Mouse (Mus musculus) layer of hippocampus, postnatal 14 days (tissue): ENCODE measurements around the gene Thap2. TPM values are rescaled to one million over a fixed set of nuclear protein-coding genes. Genes with fewer than 3 reads are reported as not detected.

ENCODE experiments used
- DNase-seq, 2 experiments: peaks; one replicate each; pipeline ENCODE4 v3.0.0; 2021 to 2022; ENCODE audit warnings: low spot score in 2 of 2, mixed read lengths in 1 of 2
- long read RNA-seq, 2 experiments: library from polyadenylated mRNA; stranded (forward); transcript quantifications; one replicate each; pipeline ENCODE4 v2.0.0; 2021
- total RNA-seq, 2 experiments: library from RNA; stranded (reverse); gene quantifications; 2 replicates each; pipeline ENCODE4 v1.2.3; 2021

Thap2 gene
- total RNA-seq: 10 to 100 TPM; 10.2 to 13.5 TPM
- long read RNA-seq, experiment 1, partial matches to known transcripts: 0 of 3 reads
- long read RNA-seq, experiment 1, other reads (novel, unspliced or antisense): 0 of 3 reads
- long read RNA-seq, experiment 2, partial matches to known transcripts: 0 of 2 reads
- long read RNA-seq, experiment 2, other reads (novel, unspliced or antisense): 2 of 2 reads

DNA sequence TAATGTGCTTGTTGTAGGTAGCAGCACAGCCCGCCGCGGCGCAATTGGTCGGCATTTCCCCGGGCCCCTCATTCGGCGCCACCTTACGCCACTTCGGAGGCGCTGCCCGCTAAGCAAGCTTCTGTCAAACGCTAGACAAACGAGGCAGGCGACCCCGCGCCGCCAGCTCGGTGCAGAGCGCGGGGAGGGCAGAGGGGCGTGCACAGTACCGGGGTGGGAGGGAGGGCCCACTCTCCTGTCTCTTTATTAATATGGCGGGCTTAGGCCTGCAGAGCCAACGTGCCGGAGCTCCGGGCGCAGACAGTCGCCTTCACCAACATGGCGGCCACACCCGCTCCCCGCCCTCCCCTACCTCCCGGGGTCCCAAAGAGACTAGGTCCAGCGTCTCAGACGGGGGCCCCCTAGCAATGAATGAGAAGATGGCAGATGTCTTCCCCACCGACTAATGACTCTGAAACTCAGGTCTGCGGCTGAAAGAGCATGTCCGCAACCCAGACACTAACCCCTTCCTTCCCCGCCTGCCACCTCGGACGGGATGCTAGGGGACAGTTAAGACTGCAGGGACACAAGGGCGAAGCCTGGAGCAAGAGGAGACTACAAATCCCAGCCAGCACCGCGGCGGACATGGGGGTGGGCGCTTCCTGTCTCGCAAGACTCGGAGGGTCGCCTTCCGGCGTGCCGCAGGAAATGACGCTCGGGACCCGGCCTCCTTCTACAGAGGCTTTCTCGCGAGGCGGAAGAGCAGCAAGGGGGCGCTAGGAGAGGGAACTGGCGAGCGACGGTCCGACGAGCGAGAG lies at the start of gene Thap2, which contains the start of gene Zfc3h1:
Thap2 (minus strand) TSS at position 223 of the 797 bp plus-strand sequence.
Zfc3h1 (plus strand) TSS at position 739 of the 797 bp plus-strand sequence.
- DNase-seq: peak; percentile 98 to 99

DNA sequence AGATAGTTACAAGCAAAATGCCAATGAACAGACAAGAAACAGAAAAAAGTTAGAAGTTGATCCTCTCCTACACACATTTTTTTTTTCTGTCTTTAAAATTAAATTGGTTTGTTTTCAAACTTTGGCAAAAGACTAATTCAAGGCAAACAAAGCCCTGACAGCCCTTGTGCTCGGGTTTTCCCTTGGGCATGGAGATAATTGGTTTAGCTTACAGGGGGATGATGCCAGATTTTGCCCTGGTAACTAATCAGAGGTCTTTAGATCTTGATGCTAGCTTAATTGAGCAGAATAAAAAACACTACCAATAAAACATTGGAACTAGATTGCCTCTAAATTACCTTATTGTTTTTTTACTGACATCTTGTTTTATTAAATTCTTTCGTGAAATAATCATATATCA lies 41.1 kb upstream of the Thap2 start:
- no peak for DNase-seq

DNA sequence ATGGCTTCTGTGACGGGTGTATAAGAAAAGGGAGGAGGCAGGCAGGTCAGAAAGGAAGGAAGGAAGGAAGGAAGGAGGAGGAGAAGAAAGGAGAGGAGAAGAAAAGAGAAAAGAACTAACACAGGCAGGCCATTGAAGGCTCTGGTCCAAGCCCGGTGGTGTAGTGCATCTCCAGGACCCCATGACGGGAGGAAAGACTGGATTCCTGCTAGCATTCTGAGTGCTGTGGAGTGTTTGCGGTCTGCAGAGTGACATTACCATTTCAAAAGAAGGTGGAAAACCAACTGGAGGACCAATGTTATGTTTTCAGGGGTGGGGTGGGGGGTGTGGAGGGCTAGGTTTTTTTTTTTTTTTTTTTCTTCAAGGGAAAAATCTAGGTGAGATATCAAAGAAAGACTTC lies 37.7 kb upstream of the Thap2 start:
- no peak for DNase-seq

DNA sequence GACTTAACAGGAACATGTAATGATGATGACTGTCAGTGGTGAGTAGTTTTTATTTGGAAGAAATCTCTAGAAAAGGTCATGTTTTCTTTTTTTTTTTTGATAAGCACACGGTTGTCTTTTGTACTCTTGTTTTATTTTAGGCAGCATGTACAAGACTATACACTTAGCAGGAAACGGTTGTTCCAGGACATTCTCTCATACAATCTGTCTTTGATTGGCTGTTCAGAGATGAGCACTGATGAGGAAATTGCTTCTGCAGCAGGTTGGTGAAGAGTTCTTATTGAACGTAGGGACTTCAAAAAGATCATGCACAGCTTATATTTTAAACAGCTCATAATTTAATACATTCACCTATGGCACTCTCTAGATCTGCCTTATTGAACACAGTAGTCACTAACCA lies 29.8 kb upstream of the Thap2 start:
- DNase-seq: no peak

DNA sequence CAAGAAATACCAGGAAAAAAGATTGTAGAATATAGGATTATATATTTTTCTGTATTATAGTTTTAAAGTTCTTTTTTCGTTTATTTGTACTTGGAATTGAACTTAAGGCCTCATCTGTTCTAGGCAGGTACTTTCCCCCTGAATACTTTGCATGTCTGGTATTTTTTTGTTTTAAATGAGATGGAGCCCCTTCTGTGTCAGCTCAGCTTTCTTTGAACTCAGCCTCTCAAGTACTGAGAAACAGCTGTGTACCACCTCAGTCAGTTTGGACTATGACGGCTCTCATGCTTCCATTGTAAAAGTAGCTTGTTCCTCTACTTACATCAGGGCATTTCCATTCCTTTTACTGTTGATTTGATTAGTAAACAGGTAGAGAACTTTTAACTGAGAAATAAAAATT lies 29.3 kb upstream of the Thap2 start:
- DNase-seq: no peak

DNA sequence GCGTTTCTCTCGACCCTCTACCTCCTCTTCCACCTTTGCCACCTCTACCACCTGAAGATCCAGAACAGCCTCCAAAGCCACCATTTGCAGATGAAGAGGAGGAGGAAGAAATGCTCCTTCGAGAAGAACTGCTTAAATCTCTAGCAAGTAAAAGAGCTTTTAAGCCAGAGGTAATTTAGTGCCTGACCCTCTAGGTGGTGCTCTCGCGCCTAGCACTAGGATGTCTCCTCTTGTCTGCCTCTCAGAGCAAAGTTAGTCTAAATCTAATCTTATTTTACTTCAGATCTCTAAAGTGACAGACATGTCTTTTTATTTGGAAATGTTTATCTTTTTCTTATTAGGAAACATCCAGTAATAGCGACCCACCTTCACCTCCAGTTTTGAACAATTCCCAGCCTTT lies 22.1 kb upstream of the Thap2 start:
- peak; percentile 35 to 46 for DNase-seq

DNA sequence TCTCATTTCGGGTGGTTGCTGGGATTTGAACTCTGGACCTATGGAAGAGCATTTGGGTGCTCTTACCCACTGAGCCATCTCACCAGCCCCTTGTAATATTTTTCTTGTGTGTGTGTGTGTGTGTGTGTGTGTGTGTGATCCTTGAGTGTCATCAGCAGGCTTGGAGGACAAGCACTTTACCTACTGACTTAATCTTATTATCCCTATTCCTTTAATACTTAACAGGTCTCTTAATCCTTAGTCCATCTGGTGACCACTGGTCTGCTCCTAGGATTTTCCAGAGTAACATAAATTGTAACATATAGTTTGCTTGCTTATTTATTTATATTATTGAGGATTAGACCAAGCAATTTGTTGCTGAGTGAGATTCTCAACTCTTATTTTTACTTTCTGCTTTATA lies 7.7 kb upstream of the Thap2 start:
- DNase-seq: no peak

DNA sequence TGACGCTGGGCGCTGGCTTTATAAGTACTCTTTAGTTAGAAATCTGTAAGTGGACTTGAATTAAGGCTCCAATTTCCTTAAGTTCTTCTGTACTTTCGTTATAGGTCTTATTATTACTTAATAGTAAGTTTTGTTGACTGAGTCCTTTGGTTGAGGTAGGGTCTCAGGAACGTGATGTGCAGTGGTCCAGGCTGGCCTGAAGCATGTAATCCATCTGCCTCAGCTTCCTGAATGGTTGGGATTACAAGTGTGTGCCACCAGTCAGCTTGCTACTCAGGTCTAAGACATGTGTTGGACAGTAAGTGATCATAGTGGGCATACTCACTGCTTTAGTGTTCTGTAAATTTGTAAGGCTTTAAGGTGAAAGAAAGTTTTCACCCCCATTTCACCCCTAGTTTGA lies 6.8 kb upstream of the Thap2 start:
- no peak for DNase-seq

DNA sequence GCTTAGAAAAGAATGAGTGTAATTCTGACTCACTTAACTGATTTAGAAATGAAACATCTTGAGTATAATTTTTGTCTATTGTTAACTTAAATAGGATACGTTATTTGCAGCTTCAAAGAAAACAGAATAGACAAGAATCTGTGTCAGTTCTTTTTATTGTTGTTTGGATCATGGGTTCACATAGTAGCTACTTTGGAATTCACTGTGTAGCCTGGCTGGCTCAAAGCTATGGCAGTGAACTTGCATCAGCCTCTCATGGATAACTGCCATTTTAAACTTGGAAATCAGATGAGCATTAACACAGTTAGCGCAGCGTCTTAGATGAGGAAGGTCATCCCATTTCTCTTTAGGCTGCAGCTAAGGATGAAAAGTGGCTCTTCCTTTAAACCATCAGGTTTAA lies 3.6 kb upstream of the Thap2 start:
- no peak for DNase-seq

DNA sequence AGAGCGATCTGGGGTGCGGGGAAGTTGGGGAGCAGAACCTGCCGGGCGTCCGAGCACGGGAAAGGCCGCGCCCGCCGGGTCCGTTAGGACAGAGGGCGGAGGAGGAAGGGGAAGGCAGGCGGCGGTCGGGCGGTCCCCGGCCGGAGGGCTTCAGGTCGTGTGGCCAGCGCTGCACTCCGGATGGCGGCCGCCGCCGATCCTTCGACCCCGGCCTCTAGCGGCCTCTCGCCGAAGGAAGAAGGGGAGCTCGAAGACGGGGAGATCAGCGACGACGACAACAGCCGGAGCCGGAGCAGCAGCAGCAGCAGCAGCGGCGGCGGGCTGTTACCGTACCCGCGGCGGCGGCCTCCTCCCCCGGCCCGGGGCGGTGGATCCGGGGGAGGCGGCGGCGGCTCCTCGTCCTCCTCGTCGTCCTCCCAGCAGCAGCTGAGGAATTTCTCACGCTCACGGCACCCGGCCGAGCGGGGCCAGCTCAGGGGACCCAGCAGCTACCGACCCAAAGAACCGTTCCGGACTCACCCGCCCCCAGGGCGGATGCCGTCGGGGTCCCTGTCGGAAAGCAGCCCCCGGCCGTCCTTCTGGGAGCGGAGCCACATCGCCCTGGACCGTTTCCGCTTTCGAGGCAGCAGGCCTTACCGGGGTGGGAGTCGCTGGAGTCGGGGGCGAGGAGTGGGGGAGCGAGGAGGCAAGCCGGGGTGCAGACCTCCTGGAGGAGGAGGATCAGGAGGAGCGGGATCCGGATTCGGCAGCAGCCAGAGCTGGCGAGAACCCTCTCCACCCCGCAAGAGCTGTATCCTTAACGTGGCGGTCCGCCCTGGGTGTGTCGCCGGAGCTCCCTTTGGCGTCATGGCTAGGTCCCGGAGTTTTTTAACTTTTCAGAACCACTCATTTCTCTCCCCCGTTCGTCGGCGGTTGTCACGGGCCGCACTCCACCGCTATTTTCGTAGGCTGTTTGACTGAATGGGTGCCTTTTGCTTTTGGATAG lies 1.1 kb upstream of the Thap2 start:
- DNase-seq: peak; percentile 46 to 62

DNA sequence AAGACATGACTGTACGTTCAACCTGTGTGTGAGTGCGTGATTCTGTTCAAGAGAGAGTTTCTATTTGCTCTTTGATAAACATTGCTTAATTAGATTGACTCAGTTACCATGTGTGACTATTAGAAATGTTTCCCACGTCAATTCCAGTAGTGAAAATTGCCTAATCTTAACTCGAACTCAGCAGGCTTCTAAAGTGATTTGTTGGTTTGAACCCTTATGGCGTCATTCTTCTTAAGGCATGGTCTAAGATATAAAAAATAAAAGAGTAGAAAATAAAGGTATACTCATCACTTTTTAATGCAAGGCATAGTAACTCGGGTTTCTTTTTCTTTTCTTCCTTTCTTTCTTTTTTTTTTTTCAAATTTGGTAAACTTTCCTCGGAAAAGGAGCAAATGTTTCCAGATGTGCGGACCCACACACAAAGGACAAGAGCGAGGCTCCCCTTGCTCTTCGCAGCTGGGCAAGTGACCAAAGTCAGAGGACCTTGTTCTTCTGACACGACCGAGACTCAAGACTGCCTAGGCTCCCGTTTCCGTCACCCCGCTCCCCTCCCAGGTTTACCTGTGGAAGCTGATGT lies 511 bp downstream of the Thap2 start:
- peak in 1 of 2 experiments; percentile 13 for DNase-seq

DNA sequence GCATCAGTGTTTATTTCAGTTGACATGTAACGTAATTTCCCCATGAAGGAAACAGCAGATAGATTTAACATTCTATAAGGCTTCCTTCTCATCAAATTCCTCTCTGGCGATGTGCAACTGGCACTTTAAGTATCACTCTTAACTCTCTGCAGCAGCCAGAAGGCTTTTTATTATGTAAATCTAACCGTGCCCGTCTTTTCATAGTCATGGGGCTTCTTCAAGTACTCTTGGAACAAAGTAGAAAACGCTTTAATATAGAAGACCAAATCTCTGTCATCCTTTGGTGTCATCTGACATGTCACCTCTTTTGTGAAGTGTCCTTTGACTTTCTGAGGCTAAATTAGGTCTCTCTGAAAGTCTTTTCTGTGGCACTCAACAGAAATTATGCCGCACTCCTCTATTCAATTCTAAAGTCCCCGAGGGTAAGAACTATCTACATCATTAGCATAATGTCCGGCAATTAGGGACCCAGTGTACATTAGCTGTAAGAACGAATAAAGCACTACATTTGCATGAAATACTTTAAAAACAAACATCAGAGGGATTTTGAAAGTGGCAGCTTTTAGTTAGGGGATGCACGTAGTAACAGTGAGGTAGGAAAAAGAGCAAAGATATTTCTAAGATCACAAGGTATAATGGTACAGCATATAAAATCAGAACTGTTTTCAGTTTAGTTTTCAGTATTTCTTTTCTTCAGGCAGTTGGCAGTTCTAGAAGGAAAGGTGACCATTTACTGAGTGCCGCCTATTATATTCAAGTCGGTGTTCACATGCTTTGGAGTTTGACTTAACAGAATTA lies 1.2 kb downstream of the Thap2 start:
- DNase-seq: no peak

DNA sequence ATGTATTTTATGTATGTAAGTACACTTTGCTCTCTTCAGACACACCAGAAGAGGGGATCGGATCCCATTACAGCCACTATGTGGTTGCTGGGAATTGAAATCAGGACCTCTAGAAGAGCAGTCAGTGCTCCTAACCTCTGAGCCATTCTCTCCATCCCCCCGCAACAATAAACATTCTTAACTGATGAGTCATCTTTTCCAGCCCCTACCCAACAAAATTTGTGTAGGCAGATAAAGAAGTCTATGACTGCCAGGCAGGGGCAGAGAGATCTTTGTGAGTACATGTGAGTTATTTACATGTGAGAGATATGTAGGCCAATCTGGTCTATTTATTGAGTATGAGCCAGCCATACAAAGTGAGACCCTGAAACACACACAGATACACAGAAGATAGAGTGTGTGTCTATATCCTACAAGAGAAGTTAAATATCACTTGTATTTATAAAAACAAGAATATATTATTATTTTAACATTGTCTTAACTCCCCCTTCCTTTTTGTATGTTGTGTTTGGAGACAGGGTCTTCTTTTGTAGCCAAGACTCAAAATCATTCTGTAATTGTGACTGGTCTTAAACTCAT lies 2.6 kb downstream of the Thap2 start:
- DNase-seq: no peak

DNA sequence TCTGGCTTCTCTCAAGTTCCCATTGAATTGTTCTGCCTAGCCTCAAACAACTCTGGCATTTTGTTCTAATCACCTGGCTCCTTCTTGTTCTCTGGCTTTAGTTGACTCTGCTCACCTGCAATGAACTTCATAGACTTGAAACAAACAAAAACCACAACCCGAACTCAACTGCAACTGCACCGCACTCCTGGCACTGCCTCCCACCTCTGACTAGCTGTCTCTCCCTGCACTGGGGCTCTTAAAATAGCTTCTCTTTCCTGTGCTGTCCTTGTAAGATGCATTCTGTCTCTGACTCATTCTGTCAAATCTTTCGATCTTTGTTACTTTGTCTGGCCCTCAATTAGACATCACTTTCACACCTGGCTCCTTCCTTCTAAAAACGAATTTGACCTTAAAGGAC lies 21.1 kb downstream of the Thap2 start:
- no peak for DNase-seq

DNA sequence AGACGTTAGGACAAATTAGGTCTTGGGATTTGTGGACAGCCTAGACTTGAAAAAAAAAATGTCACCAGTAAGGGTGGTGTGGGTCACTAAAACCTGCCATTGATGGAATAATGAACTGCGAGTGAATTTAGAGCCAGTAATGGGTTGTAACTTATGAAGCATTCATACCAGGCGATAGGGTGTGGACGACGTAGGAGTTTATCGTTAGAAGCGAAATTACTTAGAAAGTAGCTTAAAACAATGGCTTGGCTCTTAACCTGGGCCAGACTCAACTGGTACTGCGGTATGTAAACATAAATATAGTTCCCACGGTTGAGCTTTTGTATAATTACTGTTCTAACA lies 21.6 kb downstream of the Thap2 start:
- DNase-seq: no peak

DNA sequence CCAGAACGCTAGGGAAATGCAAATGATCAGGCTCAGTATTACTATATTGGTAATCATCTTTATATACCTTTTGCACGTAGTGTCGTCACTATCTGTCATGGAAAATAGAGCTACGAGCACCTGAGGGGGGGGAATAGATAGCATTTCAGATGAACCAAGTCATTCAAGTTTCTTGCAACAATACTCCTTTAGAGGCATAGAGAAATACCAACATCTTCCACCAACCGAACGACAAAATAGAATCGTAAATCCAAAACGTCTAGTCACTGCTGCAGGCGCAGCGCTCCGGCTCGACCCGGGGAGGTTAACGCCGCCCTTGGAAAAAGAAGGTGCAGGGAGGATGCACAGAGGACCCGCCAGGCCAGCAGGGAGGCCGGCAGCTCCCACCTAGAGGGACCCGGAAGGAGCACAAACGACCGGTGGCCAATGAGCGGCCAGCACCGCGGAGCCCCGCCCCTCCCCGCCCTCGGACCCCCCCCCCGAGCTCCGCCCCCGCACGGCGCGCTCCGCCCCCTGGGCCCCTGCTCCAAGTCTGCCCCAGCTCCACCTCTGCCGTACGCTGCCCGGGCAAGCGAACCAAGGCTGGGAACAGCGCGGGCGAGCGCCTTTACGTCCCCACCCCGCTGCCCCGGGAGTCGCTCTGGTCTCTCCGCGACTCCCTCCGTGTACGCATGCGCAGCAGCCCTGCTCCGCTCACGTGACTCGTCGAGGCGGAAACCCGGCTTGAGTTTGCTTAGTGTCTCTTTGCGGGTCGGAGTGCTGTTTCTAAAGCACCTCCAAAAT lies 22.2 kb downstream of the Thap2 start, which contains the start of gene Tmem19:
Tmem19 (minus strand) TSS at position 662 of the 783 bp plus-strand sequence.
- peak; percentile 94 to 96 for DNase-seq

DNA sequence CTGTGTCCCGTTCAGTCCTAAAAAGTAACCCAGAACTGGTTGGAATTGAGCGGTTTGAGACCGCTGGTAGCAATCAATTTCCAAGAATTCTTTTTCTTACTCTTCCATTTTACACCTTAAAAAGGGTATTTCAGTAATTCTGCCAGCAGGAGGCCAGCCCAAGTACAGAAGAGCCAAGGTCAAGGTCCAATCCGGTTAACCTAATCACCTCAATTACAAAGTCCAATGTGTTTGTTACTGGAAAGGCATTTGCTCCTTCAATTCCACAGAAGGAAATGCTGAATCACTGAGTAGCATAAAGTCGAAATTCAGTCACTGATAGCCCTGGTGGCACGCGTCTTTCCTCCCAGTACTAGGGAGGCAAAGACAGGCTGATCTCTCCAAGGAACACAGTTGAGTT lies 25.2 kb downstream of the Thap2 start:
- DNase-seq: no peak

DNA sequence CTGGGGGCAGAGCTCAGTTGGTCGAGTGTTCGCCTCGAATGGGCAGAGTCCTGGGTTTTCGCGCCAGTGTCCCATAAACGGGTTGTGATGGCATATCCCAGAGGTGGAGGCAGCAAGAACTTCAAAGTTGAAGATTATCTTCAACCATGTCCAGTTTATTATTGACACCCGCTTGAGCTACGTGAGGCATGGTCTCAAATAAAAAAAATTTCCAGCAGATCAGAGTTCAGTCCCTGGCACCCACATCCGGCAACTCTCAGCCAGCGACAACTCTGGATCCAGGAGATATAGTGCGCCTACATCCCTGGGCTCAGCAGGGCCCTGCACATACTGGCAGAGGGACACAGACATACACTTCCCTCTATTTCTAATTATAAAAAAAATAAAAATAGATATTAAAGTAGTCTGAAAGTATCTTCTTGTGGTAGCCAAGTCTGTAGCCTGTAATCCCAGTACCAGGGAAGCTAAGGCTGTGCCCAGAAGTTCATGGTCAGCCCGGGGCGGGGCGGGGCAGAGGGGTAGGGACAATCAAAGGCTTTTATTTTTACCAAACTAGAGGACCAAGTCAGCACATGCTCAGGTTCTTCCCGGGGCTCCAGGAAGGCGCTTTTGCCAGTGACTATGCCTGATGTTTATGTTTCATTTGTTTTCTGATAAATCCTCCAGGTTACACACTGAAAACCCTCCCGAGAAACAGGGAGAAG lies 25.9 kb downstream of the Thap2 start:
- no peak for DNase-seq

DNA sequence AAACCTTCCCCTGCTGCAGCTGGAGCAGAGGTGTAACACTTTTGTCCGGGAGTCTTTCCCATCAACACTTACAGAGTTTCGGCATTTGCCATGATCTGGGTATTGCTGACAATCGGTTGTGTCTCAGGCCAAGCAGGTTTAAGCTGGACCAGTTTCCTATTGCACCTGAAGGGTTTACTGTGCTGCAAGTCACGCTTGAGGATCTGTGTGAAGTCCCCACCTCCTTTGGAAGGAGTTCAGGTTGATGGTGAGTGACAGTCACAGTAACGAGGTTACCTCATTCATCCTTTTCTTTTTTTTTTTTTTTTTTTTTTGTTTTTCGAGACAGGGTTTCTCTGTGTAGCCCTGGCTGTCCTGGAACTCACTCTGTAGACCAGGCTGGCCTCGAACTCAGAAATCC lies 28.1 kb downstream of the Thap2 start:
- DNase-seq: no peak
